Mouse (Mus musculus): ENCODE measurements around the gene Oat. TPM values are rescaled to one million over a fixed set of nuclear protein-coding genes. Genes with fewer than 3 reads are reported as not detected.

Gene Oat
- polyA plus RNA-seq, 1 experiment from 2014 or later = 155 TPM

DNA sequence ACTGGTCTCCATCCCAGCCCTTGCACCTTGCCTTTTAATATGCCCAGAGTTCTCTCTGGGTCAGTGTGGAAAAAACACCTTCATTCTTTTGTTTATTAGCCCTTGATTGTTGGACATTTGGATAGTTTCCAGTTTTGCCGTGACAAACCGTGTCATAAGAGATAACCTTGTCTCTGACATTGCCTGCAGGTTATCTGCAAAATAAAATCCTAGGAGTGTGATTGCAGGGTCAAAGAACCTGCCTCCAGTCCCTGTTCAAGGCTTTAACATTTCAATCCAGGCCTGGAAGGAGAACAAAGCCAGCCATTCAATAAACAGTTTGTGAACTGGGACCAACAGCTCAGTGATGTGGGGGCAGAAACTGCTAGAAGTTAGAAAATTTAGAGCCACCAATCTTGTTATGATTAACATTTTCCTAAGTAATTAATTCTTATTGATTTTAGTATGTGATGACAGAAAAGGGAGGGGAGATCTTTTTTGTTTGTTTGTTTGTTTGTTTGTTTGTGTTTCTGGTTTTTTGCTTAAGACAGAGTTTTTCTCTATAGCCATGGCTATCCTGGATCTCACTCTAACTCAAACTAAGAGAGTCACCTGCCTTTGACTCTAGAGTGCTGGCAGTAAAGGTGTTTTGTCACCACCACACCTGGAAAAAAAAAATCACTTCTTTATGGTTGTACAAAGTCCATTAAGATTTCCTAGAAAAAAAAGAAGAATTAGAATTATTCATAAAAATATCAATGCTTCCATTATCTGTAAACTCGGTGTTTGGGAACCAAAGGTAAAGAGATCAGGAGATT, 9.7 kb upstream of the Oat start:
- TF ChIP-seq EP300 (optimal IDR thresholded peaks at IDR 0.05) (no peak), CTCF (IDR thresholded peaks at IDR 0.05; ENCODE audit: low read depth) (no peak)
- Histone ChIP-seq H3K36me3 (ENCODE audit: control insufficient read depth, insufficient read depth, low read length) (no peaks in the 10 kb centered on the region), H3K4me2 (replicated peaks; ENCODE audit: low read depth) (no peak overlapping the region), H3K27ac (replicated peaks) (no peak overlapping the region), H3K9ac (ENCODE audit: low read length) (no peak overlapping the region), H3K4me1 (replicated peaks; ENCODE audit: control insufficient read depth, insufficient read depth) (no peaks in the 10 kb centered on the region), H3K27me3 (ENCODE audit: control insufficient read depth, insufficient read depth, low read length) (no peaks in the 10 kb centered on the region), H3K4me3 (ENCODE audit: low read depth, low read length) (no peak overlapping the region), H3K9me3 (ENCODE audit: control insufficient read depth, low read length) (no peaks in the 10 kb centered on the region)
- 50% methylated on average over 3 of the region's 3 CpGs for WGBS
- DNase-seq (ENCODE audit: low spot score) = no peak
- no peak for ATAC-seq (ENCODE audit: low FRiP score, low TSS enrichment)

DNA sequence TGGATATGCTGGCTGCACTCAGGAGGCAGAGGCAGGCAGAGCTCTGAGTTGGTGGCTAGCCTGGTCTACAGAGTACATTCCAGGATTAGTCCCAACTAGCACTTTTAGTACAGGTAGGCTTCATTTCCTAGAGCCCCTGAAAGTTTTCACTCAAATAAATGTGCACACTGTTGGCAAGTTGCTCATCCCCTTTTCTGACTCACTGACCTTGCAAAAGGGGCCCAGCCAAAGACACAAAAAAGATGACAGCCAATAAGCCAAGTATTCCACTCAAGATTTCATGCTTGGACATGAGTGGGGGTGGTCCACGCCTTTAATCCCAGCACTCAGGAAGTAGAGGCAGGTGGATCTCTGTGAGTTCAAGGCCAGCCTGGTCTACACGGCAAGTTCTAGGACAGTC, 5.2 kb upstream of the Oat start:
- WGBS = 90% methylated on average over 2 of the region's 2 CpGs

DNA sequence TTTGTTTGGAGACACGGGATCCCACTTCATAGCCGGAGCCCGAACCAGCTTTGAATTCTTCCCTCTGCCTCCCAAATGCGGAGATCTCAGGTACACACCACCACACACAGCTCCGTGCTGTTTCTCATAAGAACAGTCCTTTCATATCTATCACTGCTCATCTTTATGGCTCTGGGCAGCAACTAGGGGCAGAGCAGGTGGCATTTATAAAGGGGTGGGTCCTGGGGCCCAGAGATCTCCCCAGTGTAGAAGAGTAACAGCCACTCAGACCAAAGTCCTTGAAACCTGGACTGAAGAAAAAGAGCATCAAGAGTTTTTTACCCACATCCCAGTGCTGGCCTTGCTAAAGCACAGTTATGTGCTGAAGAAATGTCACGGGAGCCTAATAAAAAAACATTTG, 4.3 kb upstream of the Oat start:
- Histone ChIP-seq H3K9me3 (ENCODE audit: control insufficient read depth, low read length) (no peaks in the 10 kb centered on the region), H3K4me1 (replicated peaks; ENCODE audit: control insufficient read depth, insufficient read depth) (no peaks in the 10 kb centered on the region), H3K4me3 (ENCODE audit: low read depth, low read length) (no peak overlapping the region), H3K27ac (replicated peaks) (no peak overlapping the region), H3K27me3 (ENCODE audit: control insufficient read depth, insufficient read depth, low read length) (no peaks in the 10 kb centered on the region), H3K36me3 (ENCODE audit: control insufficient read depth, insufficient read depth, low read length) (no peaks in the 10 kb centered on the region), H3K9ac (ENCODE audit: low read length) (no peak overlapping the region), H3K4me2 (replicated peaks; ENCODE audit: low read depth) (no peak overlapping the region)
- no peak for TF ChIP-seq EP300 (optimal IDR thresholded peaks at IDR 0.05)
- no peak for TF ChIP-seq CTCF (IDR thresholded peaks at IDR 0.05; ENCODE audit: low read depth)
- ATAC-seq (ENCODE audit: low FRiP score, low TSS enrichment) = no peak
- 64% methylated on average over 6 of the region's 6 CpGs for WGBS
- no peak for DNase-seq (ENCODE audit: low spot score)

More for the DNA sequence above, 5.2 kb upstream of the Oat start:
- Histone ChIP-seq H3K27me3 (ENCODE audit: control insufficient read depth, insufficient read depth, low read length) (no peaks in the 10 kb centered on the region), H3K4me3 (ENCODE audit: low read depth, low read length) (no peak overlapping the region), H3K36me3 (ENCODE audit: control insufficient read depth, insufficient read depth, low read length) (no peaks in the 10 kb centered on the region), H3K27ac (replicated peaks) (no peak overlapping the region), H3K4me1 (replicated peaks; ENCODE audit: control insufficient read depth, insufficient read depth) (no peaks in the 10 kb centered on the region), H3K9me3 (ENCODE audit: control insufficient read depth, low read length) (no peaks in the 10 kb centered on the region), H3K4me2 (replicated peaks; ENCODE audit: low read depth) (no peak overlapping the region), H3K9ac (ENCODE audit: low read length) (no peak overlapping the region)
- TF ChIP-seq EP300 (optimal IDR thresholded peaks at IDR 0.05) = no peak
- TF ChIP-seq CTCF (IDR thresholded peaks at IDR 0.05; ENCODE audit: low read depth) = no peak
- DNase-seq (ENCODE audit: low spot score) (no peak), ATAC-seq (ENCODE audit: low FRiP score, low TSS enrichment) (no peak)

DNA sequence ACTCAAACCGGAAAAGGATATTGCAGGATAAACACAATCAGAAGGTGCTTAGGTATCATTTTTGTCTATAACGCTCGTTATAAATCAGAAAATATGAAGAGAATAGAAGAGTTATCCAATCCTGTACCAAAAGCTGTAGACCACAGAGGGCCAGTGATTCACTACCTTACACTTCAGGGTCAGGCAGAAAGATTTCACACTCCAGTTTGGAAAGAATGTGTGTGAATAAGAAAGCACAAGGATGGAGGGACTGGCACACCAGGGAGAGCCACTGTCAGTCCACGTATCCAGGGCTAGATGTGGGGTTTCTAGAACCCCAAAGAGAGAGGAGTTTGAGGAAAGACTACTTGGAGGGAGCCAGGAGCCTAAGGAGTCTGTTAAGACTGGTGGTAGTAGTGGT, 693 bp upstream of the Oat start:
- 45% methylated on average over 4 of the region's 4 CpGs for WGBS
- TF ChIP-seq CTCF (IDR thresholded peaks at IDR 0.05; ENCODE audit: low read depth) (no peak), EP300 (optimal IDR thresholded peaks at IDR 0.05) (no peak)
- H3K27me3 ChIP-seq (ENCODE audit: control insufficient read depth, insufficient read depth, low read length) = no peaks in the 10 kb centered on the region
- H3K4me2 ChIP-seq (replicated peaks; ENCODE audit: low read depth) = peak overlapping the region; percentile 48
- 0 out of 2 replicates have a peak overlapping the region, but pooled peaks have one; percentile 65 for H3K4me3 ChIP-seq (ENCODE audit: low read depth, low read length)
- no peaks in the 10 kb centered on the region for H3K36me3 ChIP-seq (ENCODE audit: control insufficient read depth, insufficient read depth, low read length)
- H3K27ac ChIP-seq (replicated peaks) = no peak overlapping the region; the same call in 1 of the 2 replicates
- peaks cover 9% of the 10 kb centered on the region for H3K4me1 ChIP-seq (replicated peaks; ENCODE audit: control insufficient read depth, insufficient read depth)
- ATAC-seq (ENCODE audit: low FRiP score, low TSS enrichment) (no peak), DNase-seq (ENCODE audit: low spot score) (no peak)
- no peaks in the 10 kb centered on the region for H3K9me3 ChIP-seq (ENCODE audit: control insufficient read depth, low read length)
- H3K9ac ChIP-seq (ENCODE audit: low read length) = no peak overlapping the region

DNA sequence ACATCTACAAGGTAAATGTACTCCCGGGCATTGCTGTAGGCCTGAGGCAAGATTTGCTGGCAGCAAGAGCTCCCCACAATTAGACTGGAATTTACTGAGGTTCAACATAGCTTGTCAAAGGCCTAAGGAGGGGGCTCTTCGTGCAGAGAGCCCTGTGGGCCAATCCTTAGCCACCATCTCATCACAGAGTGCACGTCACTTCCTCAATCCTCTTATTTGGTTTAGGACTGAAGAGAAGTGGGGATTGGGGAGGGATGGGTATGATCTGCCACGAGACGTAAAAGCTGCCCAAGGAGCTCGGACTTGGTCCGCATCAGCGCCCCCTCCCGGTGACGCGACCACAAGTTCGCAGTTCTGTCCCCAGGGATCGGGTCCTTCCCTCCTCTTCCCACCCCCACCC, 575 bp downstream of the Oat start:
- peak; percentile 86 for DNase-seq (ENCODE audit: low spot score)
- Histone ChIP-seq H3K27ac (replicated peaks) (peak overlapping the region; percentile 99), H3K4me3 (ENCODE audit: low read depth, low read length) (peak overlapping the region; percentile 65), H3K27me3 (ENCODE audit: control insufficient read depth, insufficient read depth, low read length) (no peaks in the 10 kb centered on the region), H3K36me3 (ENCODE audit: control insufficient read depth, insufficient read depth, low read length) (no peaks in the 10 kb centered on the region), H3K9me3 (ENCODE audit: control insufficient read depth, low read length) (no peaks in the 10 kb centered on the region), H3K4me1 (replicated peaks; ENCODE audit: control insufficient read depth, insufficient read depth) (peaks cover 12% of the 10 kb centered on the region), H3K9ac (ENCODE audit: low read length) (peak overlapping the region; percentile 84), H3K4me2 (replicated peaks; ENCODE audit: low read depth) (peak overlapping the region; percentile 77)
- ATAC-seq (ENCODE audit: low FRiP score, low TSS enrichment) = peak; percentile 89
- WGBS = 0% methylated on average over 13 of the region's 13 CpGs
- TF ChIP-seq EP300 (optimal IDR thresholded peaks at IDR 0.05) (no peak), CTCF (IDR thresholded peaks at IDR 0.05; ENCODE audit: low read depth) (peak; percentile 69)

DNA sequence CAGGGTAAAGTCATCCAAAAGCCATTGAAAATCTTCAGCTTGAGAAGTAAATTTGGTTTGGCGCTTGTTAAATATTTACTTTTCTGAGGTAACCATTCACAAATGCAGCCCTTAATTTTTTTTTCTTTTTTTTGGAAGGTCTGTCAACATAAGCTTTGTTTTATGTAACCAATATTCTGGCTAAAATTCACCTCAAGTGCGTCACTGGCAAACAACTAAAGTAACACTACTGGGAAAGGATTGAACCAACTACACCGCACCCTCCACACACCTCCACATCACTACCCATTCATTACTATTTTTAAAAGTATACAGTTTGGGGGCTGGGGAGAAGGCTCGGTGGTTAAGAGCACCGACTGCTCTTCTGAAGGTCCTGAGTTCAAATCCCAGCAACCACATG, 1.6 kb downstream of the Oat start:
- H3K27me3 ChIP-seq (ENCODE audit: control insufficient read depth, insufficient read depth, low read length) = no peaks in the 10 kb centered on the region
- no peak overlapping the region for H3K4me3 ChIP-seq (ENCODE audit: low read depth, low read length)
- WGBS = 32% methylated on average over 5 of the region's 5 CpGs
- DNase-seq (ENCODE audit: low spot score) = no peak
- no peaks in the 10 kb centered on the region for H3K36me3 ChIP-seq (ENCODE audit: control insufficient read depth, insufficient read depth, low read length)
- no peak for ATAC-seq (ENCODE audit: low FRiP score, low TSS enrichment)
- H3K9ac ChIP-seq (ENCODE audit: low read length) = no peak overlapping the region
- no peak for TF ChIP-seq CTCF (IDR thresholded peaks at IDR 0.05; ENCODE audit: low read depth)
- no peak for TF ChIP-seq EP300 (optimal IDR thresholded peaks at IDR 0.05)
- H3K4me2 ChIP-seq (replicated peaks; ENCODE audit: low read depth) = peak overlapping the region; percentile 77; the same call in 1 of the 2 replicates
- peaks cover 12% of the 10 kb centered on the region for H3K4me1 ChIP-seq (replicated peaks; ENCODE audit: control insufficient read depth, insufficient read depth)
- H3K27ac ChIP-seq (replicated peaks) = no peak overlapping the region
- H3K9me3 ChIP-seq (ENCODE audit: control insufficient read depth, low read length) = no peaks in the 10 kb centered on the region
